ENCODE assay signal across 7 mouse cellular contexts in the genomic region with DNA sequence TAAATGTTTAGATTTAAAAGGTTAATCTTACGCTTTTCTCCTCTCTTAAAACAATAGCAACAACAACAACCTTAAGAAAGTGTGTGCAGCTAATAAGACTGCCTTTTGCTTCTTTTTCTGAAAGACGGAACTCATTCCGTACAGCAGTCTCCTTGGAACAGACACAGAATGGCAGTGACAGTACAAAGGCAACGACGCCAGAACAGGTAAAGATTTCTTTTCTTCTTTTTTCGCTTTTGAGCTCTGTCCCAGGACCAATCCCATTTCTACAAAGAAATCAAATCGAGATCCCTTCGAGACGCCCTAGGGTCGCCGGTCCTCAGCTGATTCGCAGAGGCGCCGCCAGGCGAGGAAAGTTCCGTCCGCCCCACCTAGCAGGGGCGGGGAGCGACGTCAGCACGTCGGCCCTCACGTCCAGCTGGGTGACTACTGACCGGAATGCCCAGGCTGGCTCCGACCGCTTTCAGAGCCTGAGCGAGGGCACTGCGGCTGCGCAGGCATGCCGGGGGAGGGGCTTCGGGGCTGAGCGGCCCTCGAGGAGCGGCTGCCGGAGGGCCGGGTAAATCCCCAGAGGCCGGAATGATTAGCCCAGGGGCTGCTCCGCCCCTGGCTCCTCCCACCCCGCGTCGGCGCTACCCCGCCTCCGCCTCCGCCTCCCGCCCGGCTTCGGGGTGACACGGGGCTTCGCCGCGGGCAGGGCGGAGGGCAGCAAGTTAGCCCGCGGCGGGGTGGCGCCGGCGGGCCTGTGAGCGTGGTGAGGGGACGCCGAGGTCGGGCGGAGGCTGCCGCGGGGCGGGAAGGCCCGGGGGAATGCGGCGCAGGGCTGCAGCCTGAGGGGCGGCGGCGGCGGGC. TPM values are rescaled to one million over a fixed set of nuclear protein-coding genes. Genes with fewer than 3 reads are reported as not detected.
A peak's percentile ranks its signal among the peaks of the same experiment; 100 is the strongest.
DNase-seq lines count a peak whose midpoint lies in the region; ATAC-seq lines count a peak whose summit lies in the region.

Nbeal1 (plus strand) TSS at position 668 of the 852 bp plus-strand sequence.

- H3K27ac ChIP-seq in embryonic facial prominence, embryonic 11.5 days (replicated peaks; ENCODE audit: low read depth, low read length), result peak within 1 kb of the TSS; percentile 86
- peak within 1 kb of the TSS; percentile 98 for H3K27ac ChIP-seq in limb, embryonic 10.5 days
- H3K27ac ChIP-seq in midbrain, embryonic 13.5 days, result peak within 1 kb of the TSS; percentile 95

- H3K9ac ChIP-seq in embryonic facial prominence, embryonic 11.5 days (replicated peaks; ENCODE audit: low read length), result peak within 1 kb of the TSS; percentile 83
- H3K9ac ChIP-seq in midbrain, embryonic 13.5 days (replicated peaks), result peak within 1 kb of the TSS; percentile 88

- WGBS in embryonic facial prominence, embryonic 11.5 days, result under 1% methylated on average over 46 of the region's 74 CpGs
- under 1% methylated on average over 74 of the region's 74 CpGs for whole genome bisulfite sequencing in limb, embryonic 10.5 days
- under 1% methylated on average over 71 of the region's 74 CpGs for WGBS in midbrain, embryonic 13.5 days

- peak; percentile 100 for DNase-seq in adrenal gland, postnatal 14 days
- DNase-seq in embryonic facial prominence, embryonic 11.5 days (ENCODE audit: low spot score), result peak; percentile 98
- peak; percentile 99 for DNase-seq in kidney, adult 11 months
- DNase-seq in limb, embryonic 10.5 days (ENCODE audit: low spot score), result peak; percentile 98
- peak; percentile 97 for DNase-seq in spleen, adult 12 weeks (ENCODE audit: low spot score)

- peak; percentile 99 for ATAC-seq in embryonic facial prominence, embryonic 11.5 days (replicated peaks; ENCODE audit: insufficient number of reproducible peaks, low FRiP score, low TSS enrichment, low read depth)
- ATAC-seq in granulocyte monocyte progenitor cell, adult 5-6 weeks (replicated peaks; ENCODE audit: poor library complexity, severe bottlenecking), result peak; percentile 98
- ATAC-seq in midbrain, embryonic 13.5 days, result peak; percentile 99

- H3K9me3 ChIP-seq in embryonic facial prominence, embryonic 11.5 days (replicated peaks; ENCODE audit: control insufficient read depth, low read length), result no peaks in the 10 kb centered on the region
- no peaks in the 10 kb centered on the region for H3K9me3 ChIP-seq in limb, embryonic 10.5 days (replicated peaks)
- H3K9me3 ChIP-seq in midbrain, embryonic 13.5 days, result no peaks in the 10 kb centered on the region

- no peaks in the 10 kb centered on the region for H3K4me1 ChIP-seq in embryonic facial prominence, embryonic 11.5 days (ENCODE audit: control insufficient read depth, insufficient read depth, low read length)
- peaks cover 14% of the 10 kb centered on the region for H3K4me1 ChIP-seq in limb, embryonic 10.5 days
- H3K4me1 ChIP-seq in midbrain, embryonic 13.5 days (replicated peaks), result peaks cover 16% of the 10 kb centered on the region

- H3K36me3 ChIP-seq in embryonic facial prominence, embryonic 11.5 days (replicated peaks; ENCODE audit: control insufficient read depth, insufficient read depth, low read depth, low read length), result no peaks in the 10 kb centered on the region
- 0 out of 2 replicates have a peak, but pooled peaks cover 6% of the 10 kb centered on the region for H3K36me3 ChIP-seq in limb, embryonic 10.5 days
- H3K36me3 ChIP-seq in midbrain, embryonic 13.5 days, result no peaks in the 10 kb centered on the region

- peak within 1 kb of the TSS; percentile 59 for H3K4me2 ChIP-seq in embryonic facial prominence, embryonic 11.5 days (ENCODE audit: low read depth, low read length)
- H3K4me2 ChIP-seq in midbrain, embryonic 13.5 days (replicated peaks), result peak within 1 kb of the TSS; percentile 66

- H3K4me3 ChIP-seq in embryonic facial prominence, embryonic 11.5 days (ENCODE audit: low read depth, low read length), result peak within 1 kb of the TSS; percentile 73
- H3K4me3 ChIP-seq in limb, embryonic 10.5 days, result peak within 1 kb of the TSS; percentile 92
- peak within 1 kb of the TSS; percentile 88 for H3K4me3 ChIP-seq in midbrain, embryonic 13.5 days (replicated peaks)

- H3K27me3 ChIP-seq in embryonic facial prominence, embryonic 11.5 days (ENCODE audit: control insufficient read depth, insufficient read depth, low read length), result no peaks in the 10 kb centered on the region
- no peaks in the 10 kb centered on the region for H3K27me3 ChIP-seq in limb, embryonic 10.5 days (ENCODE audit: low read depth, poor library complexity, severe bottlenecking)
- no peaks in the 10 kb centered on the region for H3K27me3 ChIP-seq in midbrain, embryonic 13.5 days

RNA-seq across cellular contexts. Expression of gene Nbeal1, which starts in this region (rescaled TPM):
- 45.8 and 47.7 TPM in 2 replicates for total RNA-seq in adrenal gland, postnatal 14 days (2021)
- 6.3 and 6.7 TPM in 2 replicates for polyA plus RNA-seq in embryonic facial prominence, embryonic 11.5 days (2014; fragmentation: Nextera tagmentation; extraction: Ambion mirVana)
- total RNA-seq in granulocyte monocyte progenitor cell, adult 5-6 weeks (2014; fragmentation: Nextera tagmentation), result 9.5 and 12.0 TPM in 2 replicates
- total RNA-seq in granulocyte monocyte progenitor cell, adult 5-6 weeks (2017), result 9.7 and 12.7 TPM in 2 replicates
- 6.4 and 8.4 TPM in 2 replicates for polyA plus RNA-seq in limb, embryonic 10.5 days (2016; fragmentation: Nextera tagmentation; extraction: Ambion mirVana)
- polyA plus RNA-seq in midbrain, embryonic 13.5 days (2015; fragmentation: Nextera tagmentation; extraction: Ambion mirVana), result 9.4 and 10.3 TPM in 2 replicates

Comparison
In these comparisons a context has a peak if more than half of its experiments do, and no peak if none do; other contexts are left out.
1. Peak in every context shown above with its lines: DNase-seq, ATAC-seq, H3K4me3 ChIP-seq and H3K27ac ChIP-seq.